Mouse (Mus musculus) erythroid progenitor cell, adult 5-6 weeks (primary cell): ENCODE measurements around the gene Nlgn2. TPM values are rescaled to one million over a fixed set of nuclear protein-coding genes. Genes with fewer than 3 reads are reported as not detected.
"Not testable (repeated sequence)": the region's sequence is repeated elsewhere in the genome, so short reads cannot be mapped to it uniquely, and the experiment has no call there.

Source experiments
- ATAC-seq: replicated peaks from 2 replicates; pipeline ENCODE4 v1.8.0; 2016; ENCODE audit warnings: moderate number of reproducible peaks, mild to moderate bottlenecking, moderate TSS enrichment, inconsistent platforms; ENCODE audit not compliant: poor library complexity, low FRiP score, severe bottlenecking
- total RNA-seq, 2 experiments: library from RNA; stranded (forward) in 1 of 2; stranded (reverse) in 1 of 2; fragments of 150-400 nt in 1 of 2; fragments of 186-747, 209-891 nt in 1 of 2; gene quantifications; 2 replicates each; pipeline versions ENCODE4 v1.2.3 to v1.2.4; 2015 to 2017; ENCODE audit warnings: low replicate concordance in 2 of 2

Nlgn2 gene
- total RNA-seq, 2 experiments from 2014 or later: 0.08 to 0.84 TPM

DNA sequence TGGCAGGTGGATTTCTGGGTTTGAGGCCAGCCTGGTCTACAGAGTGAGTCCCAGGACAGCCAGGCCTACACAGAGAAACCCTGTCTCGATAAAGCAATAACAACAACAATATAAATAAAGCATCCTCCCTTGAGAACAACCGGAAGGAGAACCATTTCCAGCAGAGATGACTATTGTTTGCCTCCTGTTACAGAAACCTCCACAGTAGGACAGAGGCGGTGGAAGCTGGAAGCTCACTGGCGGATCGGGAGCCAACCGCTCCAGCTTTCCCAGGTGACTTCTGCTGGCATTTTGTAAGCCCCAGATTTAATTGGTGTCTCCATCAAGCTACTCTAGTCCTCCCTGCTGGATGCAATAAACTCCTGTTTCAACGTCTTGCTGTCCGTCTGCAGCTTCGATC, 28.0 kb upstream of the Nlgn2 start:
- ATAC-seq: no peak

DNA sequence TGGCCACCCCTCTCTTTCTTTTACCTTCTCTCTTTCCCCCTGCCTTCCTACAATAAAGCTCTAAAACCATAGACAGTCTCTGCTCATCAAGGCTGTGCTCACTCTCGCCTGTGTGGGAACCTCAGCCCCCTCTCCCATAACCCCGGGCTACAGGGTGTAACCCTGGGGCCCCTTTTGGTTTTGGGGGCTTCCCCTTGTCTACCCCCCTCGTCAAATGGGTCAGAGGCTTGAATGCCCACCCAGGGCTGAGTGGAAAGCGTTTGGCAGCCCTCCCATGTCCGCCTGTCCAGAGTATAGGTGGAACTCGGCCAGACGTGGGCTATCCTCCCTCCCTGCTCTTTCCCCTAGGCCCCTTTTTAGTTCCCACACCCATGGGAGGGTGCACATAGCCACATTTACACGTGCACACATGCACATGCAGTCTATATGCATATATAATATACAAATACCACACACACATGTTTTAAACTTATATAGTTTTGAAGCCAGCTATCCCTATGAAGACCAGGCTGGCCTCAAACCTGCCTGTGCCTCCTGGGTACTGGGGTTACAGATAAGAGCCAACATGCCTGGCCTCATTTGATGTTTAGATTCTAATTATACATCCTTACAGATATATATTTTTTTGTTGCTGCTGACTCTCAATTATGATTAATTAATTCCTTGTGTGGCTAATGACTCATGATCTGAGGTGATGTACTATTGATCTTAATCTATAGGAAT, 26.7 kb upstream of the Nlgn2 start:
- peak; percentile 81 for ATAC-seq

GRCm38 (mm10) chr11:69863729-69864128, 26.1 kb upstream of the Nlgn2 start:
- not testable (repeated sequence) for ATAC-seq

DNA sequence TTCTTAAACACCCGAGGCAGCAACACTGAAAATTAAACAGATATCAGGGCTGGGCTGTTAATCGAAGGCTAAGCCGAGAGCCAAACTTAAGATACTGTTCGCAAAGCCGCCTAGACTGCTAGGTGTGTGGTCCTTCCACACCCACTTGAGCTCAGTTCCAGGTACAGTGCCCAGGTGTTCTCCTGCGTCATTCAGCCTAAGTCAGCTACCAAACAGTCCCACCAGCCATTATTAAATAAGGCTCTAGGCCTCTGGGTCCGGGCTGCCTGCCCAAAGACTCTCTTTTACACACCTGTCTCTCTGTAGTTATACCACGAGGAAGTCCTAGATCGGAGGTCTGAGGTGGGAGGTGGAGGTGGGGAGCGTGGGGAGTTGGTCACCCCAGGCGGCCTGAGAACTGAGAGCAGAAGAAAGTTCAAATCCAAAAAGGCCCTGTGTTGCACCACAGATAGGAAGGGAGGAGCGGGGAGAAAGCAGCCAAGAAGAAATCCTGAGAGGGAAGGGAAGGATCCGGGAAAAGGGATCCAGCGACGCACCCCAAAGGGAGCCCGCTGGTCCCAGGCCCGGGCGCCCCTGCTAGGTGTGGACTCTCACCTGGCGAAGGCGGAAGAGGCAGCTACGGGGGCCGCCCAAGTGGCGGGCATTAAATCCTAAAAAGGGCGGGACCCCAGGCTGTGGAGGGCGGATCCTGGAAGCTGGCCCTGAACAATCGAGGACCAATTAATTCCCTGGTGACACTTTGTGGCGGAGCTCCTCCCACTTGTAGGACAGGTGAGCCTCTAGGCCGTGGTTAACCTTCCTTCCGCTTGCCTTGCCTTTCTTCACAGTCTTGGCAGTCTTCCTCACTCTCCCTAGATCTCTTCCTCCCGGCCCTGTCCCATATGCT, 20.8 kb upstream of the Nlgn2 start, which contains the start of gene Tnk1:
Gene Tnk1, minus strand, starts transcription at position 618 of the 886 bp plus-strand sequence.
- ATAC-seq: no peak

DNA sequence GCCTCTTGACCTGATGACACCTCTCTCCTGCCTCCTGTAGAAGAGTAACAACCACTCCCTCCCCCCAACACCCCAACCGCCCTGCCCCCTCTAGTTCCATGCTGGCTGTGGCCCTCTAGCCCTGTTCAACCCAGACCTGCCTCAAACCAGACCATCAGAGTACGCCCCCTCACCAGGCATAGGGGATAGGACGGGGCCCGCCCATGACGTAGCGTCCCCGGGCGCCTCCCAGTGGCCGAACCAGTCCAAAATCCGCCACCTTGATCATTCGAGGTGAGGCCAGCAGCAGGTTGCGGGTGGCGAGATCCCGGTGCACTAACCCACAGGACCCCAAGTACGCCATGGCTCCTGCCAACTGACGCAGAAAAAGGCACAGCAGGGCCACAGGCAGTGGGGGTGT, 17.8 kb upstream of the Nlgn2 start:
- ATAC-seq: peak; percentile 61

- ATAC-seq: 0 out of 2 replicates have a peak, but pooled peaks have one; percentile 7
These were observed 17.1 kb upstream of the Nlgn2 start for GRCm38 (mm10) chr11:69854680-69855079.

DNA sequence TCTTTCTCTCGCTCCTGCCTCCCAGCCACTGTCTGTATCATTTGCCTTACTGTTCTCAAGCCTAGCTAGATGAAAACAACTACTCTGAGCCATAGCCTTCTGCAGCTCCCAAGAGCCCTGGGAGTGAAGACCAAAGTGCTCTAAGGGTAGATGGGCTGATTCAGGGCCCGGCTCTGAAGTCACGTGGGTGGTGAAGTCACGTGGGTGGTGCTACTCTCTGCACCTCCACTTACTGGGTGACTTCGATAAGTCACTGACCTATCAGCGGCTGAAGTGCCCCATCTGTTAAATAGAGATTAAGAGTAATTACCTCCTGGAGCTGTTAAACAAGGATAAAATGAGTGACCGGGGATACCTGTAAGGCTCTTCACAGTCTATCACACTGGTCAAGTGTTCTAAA, 16.4 kb upstream of the Nlgn2 start:
- peak; percentile 86 for ATAC-seq

GRCm38 (mm10) chr11:69850754-69851153, 13.2 kb upstream of the Nlgn2 start:
- no peak for ATAC-seq

GRCm38 (mm10) chr11:69849884-69850283, 12.3 kb upstream of the Nlgn2 start:
- no peak for ATAC-seq

GRCm38 (mm10) chr11:69849128-69849527, 11.5 kb upstream of the Nlgn2 start:
- ATAC-seq: no peak

DNA sequence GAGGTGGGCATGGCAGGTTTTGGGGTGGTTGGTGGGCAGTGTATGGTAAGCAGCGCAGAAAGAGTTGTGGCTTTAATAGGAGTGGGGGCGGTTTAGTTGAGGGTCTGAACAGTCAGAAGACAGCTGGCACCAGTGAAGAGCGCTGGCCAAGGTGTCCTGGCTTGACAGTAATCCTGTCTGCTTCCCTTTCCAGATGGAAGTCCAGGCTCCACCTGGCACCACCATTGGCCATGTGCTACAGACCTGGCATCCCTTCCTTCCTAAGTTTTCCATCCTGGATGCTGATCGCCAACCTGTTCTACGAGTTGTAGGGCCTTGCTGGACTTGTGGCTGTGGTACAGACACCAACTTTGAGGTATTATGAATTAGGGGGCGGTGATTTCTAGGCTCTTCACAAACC, 10.4 kb upstream of the Nlgn2 start:
- no peak for ATAC-seq

DNA sequence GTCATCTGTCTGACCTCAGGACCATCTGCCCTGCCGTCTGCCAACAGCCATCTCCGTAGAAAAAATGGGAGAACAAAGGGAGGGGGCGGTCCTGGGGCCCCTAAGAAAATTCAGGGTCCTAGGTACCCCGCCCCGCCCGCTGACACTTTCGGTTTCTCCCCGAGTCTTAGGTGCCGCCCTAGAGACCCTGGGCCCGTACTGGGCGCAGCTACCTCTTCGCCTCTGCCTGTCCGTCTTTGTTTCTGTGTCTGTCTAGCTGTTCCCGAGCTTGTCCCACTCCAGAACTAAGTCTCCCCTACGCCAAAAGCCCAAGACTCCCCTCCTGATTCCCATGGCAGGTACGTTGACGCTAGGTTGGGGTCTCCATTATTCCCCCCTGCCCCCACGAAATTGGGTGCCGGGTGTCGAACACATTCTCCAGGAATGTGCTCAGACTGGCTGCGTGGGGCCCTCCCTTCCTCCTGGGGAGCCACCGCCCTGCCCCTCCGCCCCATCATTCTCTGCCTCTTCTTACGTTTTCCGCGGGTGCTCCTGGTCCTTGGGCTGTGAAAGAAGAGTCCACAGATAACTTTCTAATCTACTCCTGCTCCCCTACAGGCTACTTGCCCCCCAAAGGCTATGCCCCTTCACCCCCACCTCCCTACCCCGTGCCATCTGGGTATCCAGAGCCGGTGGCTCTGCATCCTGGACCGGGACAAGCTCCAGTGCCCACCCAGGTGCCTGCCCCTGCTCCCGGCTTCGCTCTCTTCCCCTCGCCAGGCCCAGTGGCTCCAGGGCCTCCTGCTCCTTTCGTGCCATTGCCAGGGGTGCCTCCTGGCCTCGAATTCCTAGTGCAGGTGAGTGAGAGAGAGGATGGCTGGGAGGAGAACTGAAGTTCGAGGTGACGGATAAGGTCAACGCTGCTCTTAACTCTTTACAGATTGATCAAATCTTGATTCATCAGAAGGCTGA, 9.4 kb upstream of the Nlgn2 start:
- peak; percentile 67 for ATAC-seq

DNA sequence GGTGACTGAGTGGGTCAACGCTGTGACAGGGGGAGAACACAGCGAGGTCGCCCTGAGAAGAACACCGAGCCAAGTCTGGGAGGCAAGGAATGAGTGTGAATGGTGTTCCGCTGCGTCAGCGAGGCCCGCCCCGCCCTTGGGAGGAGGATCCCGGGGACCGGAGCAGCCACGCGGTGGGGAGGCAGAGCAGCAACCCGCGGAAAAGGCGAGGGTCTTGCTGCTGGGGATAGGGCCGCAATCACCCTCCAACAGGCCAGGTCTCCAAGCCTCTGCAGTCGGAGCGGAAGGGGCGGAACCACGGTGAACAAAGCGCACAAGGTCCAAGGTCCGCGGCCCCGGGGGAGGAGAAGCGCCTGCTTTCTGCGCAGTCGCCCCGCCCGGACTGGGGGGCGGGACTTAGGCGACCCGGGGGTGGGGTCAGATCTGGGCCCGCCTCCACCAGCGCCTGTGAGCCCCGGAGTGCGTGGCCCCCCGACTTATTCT, 8.7 kb upstream of the Nlgn2 start, which contains the start of gene Plscr3:
Gene Plscr3, plus strand, starts transcription at position 179 of the 483 bp plus-strand sequence.
- ATAC-seq: peak; percentile 90

DNA sequence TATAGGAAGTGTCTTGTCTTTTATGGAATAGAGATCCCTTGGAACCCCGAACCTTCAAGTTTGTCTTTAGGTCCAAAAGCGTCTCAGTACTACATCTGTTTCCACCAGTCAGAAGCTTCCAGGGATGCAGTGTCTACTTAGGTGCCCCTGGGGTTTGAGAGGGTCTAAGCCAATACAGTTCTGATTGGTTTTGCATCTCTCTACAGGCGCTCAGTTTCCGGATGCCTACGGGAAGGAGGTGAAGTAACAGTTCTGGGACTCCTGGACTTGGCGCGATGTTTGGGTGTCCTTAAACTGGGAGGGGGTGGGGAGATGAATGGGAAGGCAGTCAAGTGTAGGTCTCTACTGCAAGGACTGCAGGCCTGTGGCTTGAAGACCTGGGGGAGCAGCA, 1.1 kb upstream of the Nlgn2 start:
- peak; percentile 20 for ATAC-seq

- ATAC-seq: peak; percentile 87
These were observed 549 bp upstream of the Nlgn2 start, which contains the start of gene Tmem256 for GRCm38 (mm10) chr11:69837952-69838713. Tmem256 (plus strand) TSS chr11:69838514.

DNA sequence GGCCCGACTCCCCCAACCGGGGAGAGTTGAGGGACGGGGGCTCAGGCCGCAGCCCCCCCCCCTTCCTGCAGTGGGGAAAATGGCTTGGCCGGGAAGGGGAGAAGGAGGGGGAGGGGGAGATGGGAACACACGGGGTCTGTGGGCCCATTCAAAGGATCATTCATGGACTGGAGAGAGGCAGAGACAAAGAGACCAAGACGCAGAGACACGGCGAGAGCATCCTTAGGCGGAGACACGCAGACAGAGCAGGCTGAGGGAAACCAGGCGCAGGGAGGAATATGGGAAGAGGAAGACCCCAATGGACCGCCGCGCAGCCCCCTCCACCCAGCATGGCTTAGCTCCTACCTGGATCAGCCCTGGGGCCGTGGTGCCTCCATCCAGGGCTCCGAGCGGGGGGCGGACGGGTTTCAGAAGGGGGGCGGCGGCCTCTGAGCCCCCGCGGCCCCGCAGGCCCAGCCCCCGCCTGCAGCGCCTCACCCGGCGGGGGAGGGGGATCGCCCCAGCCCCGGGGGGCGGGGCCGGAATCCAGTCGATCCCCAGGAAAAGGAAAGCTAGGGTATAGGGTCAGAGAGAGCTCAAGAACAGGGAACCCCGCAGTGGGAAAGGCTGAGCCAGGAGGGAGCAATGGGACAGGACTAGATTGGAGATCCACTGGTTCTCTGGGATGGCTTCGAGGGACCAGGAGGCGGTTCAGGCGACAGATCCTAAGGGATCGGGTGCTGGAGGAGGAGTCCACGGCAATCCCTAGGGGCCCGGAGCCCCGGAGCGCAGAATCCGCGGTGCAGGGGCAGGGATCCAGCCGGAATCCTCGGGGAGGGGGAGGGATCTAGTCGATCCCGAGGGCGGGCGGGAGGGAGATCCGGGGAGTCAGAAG, 644 bp downstream of the Nlgn2 start:
- no peak for ATAC-seq

DNA sequence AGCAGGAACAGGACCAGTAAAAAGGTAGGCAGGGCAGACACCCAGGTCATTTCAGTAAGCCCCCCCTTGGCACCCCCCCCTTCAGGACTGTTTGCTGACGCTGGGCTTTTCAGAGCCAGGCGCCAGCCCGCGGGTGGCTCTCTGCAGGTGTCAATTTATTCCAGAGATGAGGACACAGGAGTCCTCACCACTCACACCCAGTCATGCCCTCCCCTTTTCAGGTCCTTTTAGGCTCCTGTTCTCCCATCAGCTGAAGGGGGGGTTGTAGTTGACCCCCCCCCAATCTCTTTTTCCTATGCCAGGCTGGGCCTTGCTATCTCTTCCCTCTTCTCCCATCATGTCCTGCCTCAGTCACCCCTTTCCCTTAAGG, 1.6 kb downstream of the Nlgn2 start:
- ATAC-seq: no peak
